Mouse (Mus musculus): ENCODE measurements around the gene Fcrl1.

DNA sequence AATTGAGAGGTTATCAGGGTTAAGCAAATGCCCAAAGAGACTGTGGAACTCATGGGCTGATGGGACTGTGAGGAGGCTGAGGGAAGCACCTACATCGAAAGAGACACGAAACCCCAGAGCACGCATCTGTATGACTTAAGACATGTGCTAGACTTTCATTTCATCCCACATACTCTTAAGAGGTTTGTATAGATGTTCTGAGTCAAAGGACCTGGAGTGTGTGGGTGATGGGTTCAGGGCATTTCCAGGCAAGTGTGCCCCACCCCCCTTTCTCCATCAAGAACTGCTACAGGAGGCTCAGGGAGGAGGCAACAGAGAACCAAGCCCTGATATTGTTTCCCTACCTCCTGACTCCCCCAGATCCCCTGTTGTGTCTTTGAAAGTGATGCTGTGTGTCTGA is 7.1 kb downstream of the Fcrl1 start:
- TF ChIP-seq CTCF (IDR thresholded peaks at IDR 0.05) (no peak), EP300 (IDR thresholded peaks at IDR 0.05; ENCODE audit: insufficient read depth, low read depth, low read length) (no peak)

Measured in heart, adult 2 months (tissue).